28 mouse cellular contexts compared by ENCODE assay signal in the genomic region with DNA sequence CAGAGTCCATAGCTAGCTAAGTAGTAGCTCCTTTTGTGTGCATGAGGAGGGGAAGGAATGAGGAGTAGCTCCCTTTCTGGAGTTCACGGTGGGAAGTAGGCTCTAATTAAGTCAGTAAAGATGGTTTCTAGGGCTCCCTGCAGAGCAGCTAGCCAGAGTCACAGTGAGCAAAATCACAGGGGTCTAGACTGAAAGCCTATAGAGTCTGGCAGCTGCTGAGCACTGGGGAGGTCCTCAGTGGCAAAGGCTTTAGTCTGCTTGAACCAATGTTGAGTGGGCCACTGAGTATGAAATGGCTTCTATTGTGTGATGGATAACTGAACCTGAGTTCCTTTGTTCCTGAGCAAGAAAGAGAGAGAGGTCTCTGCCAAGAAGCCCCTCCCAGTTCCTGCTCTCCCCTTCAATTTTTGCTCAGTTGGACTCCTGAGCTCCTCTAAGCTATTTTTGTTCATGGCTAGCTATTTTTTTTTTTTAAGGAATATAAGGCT.
DNase-seq lines count a peak whose midpoint lies in the region; ATAC-seq and TF ChIP-seq lines count a peak whose summit lies in the region.
"Had no signal": no experiment of that assay in that cellular context is flagged by ENCODE, and none has a peak within 500 bp of the region (broad histone marks: within the 10 kb centered on the region; RNA-seq: fewer than 3 reads in every experiment).

No protein-coding gene starts in this region.

- no peak for TF ChIP-seq POLR2A in brain, embryonic 14.5 days (IDR thresholded peaks at IDR 0.05; ENCODE audit: borderline replicate concordance, extremely low read depth, insufficient read depth, insufficient read length, poor library complexity, severe bottlenecking)

- DNase-seq in hindbrain, embryonic 14.5 days (ENCODE audit: low spot score) = no peak
- DNase-seq in hindbrain, embryonic 10.5 days (ENCODE audit: low spot score) = no peak
- peak; percentile 36 for DNase-seq in ES-E14 (ENCODE audit: low read depth, low spot score)
- DNase-seq in brain, embryonic 14.5 days (ENCODE audit: low read depth) = peak; percentile 27
- no peak for DNase-seq in kidney, postnatal 36 days
- DNase-seq in thymus, adult 18-20 months = no peak
- DNase-seq in thymus, postnatal 36 days = no peak
- DNase-seq: adrenal gland, postnatal 10 days; cerebellum, adult 11 months; cerebellum, adult 9-10 months; gastrocnemius, postnatal 25 days; heart, adult 11 months; kidney, adult 18-20 months; kidney, postnatal 25 days; liver, embryonic 13.5 days; lung, adult 2 months; lung, postnatal 10 days had no signal

- H3K9ac ChIP-seq in hindbrain, embryonic 14.5 days = no peak overlapping the region
- no peak overlapping the region for H3K9ac ChIP-seq in ES-E14 (ENCODE audit: insufficient read depth, low read depth, low read length, poor library complexity, severe bottlenecking)
- H3K9ac ChIP-seq in midbrain, embryonic 13.5 days (replicated peaks) = no peak overlapping the region
- H3K9ac ChIP-seq: heart, embryonic 15.5 days; kidney, embryonic 15.5 days; limb, embryonic 15.5 days; liver, embryonic 13.5 days; neural tube, embryonic 12.5 days had no signal

- no peak for TF ChIP-seq CTCF in brain, embryonic 14.5 days (IDR thresholded peaks at IDR 0.05; ENCODE audit: borderline replicate concordance, extremely low read depth, insufficient read depth, insufficient read length)

- 0 out of 2 replicates have a peak, but pooled peaks have one; percentile 17 for ATAC-seq in hindbrain, embryonic 14.5 days (ENCODE audit: low FRiP score)
- ATAC-seq in midbrain, embryonic 13.5 days = peak; percentile 40; the same call in 1 of the 2 replicates
- ATAC-seq: CD4-positive, CD25-positive, alpha-beta regulatory T cell, adult 4 months; hindbrain, embryonic 16.5 days had no signal

- 0 out of 2 replicates have a peak, but pooled peaks cover 2% of the 10 kb centered on the region for H3K4me1 ChIP-seq in hindbrain, embryonic 14.5 days (replicated peaks; ENCODE audit: control insufficient read depth, insufficient read depth, low read length)
- H3K4me1 ChIP-seq in hindbrain, embryonic 10.5 days (replicated peaks) = 0 out of 2 replicates have a peak, but pooled peaks cover 3% of the 10 kb centered on the region
- peaks cover 7 to 15% of the 10 kb centered on the region in 2 experiments for H3K4me1 ChIP-seq in ES-E14 (ENCODE audit: control insufficient read depth in 2 of 2, insufficient read depth in 2 of 2, low read length in 2 of 2, poor library complexity in 1 of 2)
- no peaks in the 10 kb centered on the region for H3K4me1 ChIP-seq in midbrain, embryonic 13.5 days (replicated peaks)
- H3K4me1 ChIP-seq: heart, embryonic 10.5 days; heart, embryonic 15.5 days; kidney, embryonic 15.5 days; limb, embryonic 10.5 days; limb, embryonic 15.5 days; liver, embryonic 13.5 days; neural tube, embryonic 12.5 days had no signal

- no peak overlapping the region for H3K4me3 ChIP-seq in hindbrain, embryonic 14.5 days (replicated peaks; ENCODE audit: low read length)
- no peak overlapping the region for H3K4me3 ChIP-seq in hindbrain, embryonic 10.5 days
- H3K4me3 ChIP-seq in ES-E14 (ENCODE audit: insufficient read depth in 1 of 2, low read depth in 1 of 2, low read length in 2 of 2, poor library complexity in 1 of 2, severe bottlenecking in 1 of 2) = no peak overlapping the region
- no peak overlapping the region for H3K4me3 ChIP-seq in midbrain, embryonic 13.5 days (replicated peaks)
- H3K4me3 ChIP-seq: erythroblast, embryonic 14.5 days; heart, embryonic 10.5 days; heart, embryonic 15.5 days; kidney, embryonic 15.5 days; limb, embryonic 10.5 days; limb, embryonic 15.5 days; liver, embryonic 13.5 days; myocyte; neural tube, embryonic 12.5 days had no signal

- no peaks in the 10 kb centered on the region for H3K27me3 ChIP-seq in hindbrain, embryonic 14.5 days (ENCODE audit: control insufficient read depth, insufficient read depth, low read length)
- H3K27me3 ChIP-seq in hindbrain, embryonic 10.5 days (ENCODE audit: insufficient read depth, poor library complexity, severe bottlenecking) = no peaks in the 10 kb centered on the region
- no peaks in the 10 kb centered on the region for H3K27me3 ChIP-seq in midbrain, embryonic 13.5 days
- H3K27me3 ChIP-seq: heart, embryonic 15.5 days; kidney, embryonic 15.5 days; limb, embryonic 15.5 days; liver, embryonic 13.5 days; neural tube, embryonic 12.5 days had no signal

- no peak overlapping the region for H3K4me2 ChIP-seq in hindbrain, embryonic 14.5 days (replicated peaks)
- no peak overlapping the region for H3K4me2 ChIP-seq in midbrain, embryonic 13.5 days (replicated peaks)
- H3K4me2 ChIP-seq: heart, embryonic 15.5 days; kidney, embryonic 15.5 days; limb, embryonic 15.5 days; liver, embryonic 13.5 days; neural tube, embryonic 12.5 days had no signal

- no peaks in the 10 kb centered on the region for H3K36me3 ChIP-seq in hindbrain, embryonic 14.5 days (replicated peaks; ENCODE audit: control insufficient read depth, insufficient read depth)
- H3K36me3 ChIP-seq in hindbrain, embryonic 10.5 days = no peaks in the 10 kb centered on the region
- H3K36me3 ChIP-seq in ES-E14 (ENCODE audit: control insufficient read depth, insufficient read depth, low read length, poor library complexity, severe bottlenecking) = no peaks in the 10 kb centered on the region
- no peaks in the 10 kb centered on the region for H3K36me3 ChIP-seq in midbrain, embryonic 13.5 days
- H3K36me3 ChIP-seq: heart, embryonic 10.5 days; heart, embryonic 15.5 days; kidney, embryonic 15.5 days; limb, embryonic 10.5 days; limb, embryonic 15.5 days; liver, embryonic 13.5 days; neural tube, embryonic 12.5 days had no signal

- in situ Hi-C loops in ES-E14 (cut with MboI; ENCODE audit: low sequenced_read_pairs in 2 of 2, unreplicated experiment in 2 of 2) = no loop called here

- 0% methylated on average over 1 of the region's 1 CpGs for WGBS in hindbrain, embryonic 14.5 days
- WGBS in hindbrain, embryonic 10.5 days = 10% methylated on average over 1 of the region's 1 CpGs
- WGBS in midbrain, embryonic 13.5 days = 9% methylated on average over 1 of the region's 1 CpGs

- no peaks in the 10 kb centered on the region for H3K9me3 ChIP-seq in hindbrain, embryonic 14.5 days (ENCODE audit: control insufficient read depth, low read length)
- H3K9me3 ChIP-seq in hindbrain, embryonic 10.5 days = no peaks in the 10 kb centered on the region
- no peaks in the 10 kb centered on the region for H3K9me3 ChIP-seq in ES-E14 (ENCODE audit: control insufficient read depth, insufficient read depth, low read depth, low read length)
- no peaks in the 10 kb centered on the region for H3K9me3 ChIP-seq in midbrain, embryonic 13.5 days
- H3K9me3 ChIP-seq: heart, embryonic 10.5 days; heart, embryonic 15.5 days; kidney, embryonic 15.5 days; limb, embryonic 10.5 days; limb, embryonic 15.5 days; liver, embryonic 13.5 days; neural tube, embryonic 12.5 days had no signal

- no peak overlapping the region for H3K27ac ChIP-seq in hindbrain, embryonic 14.5 days
- no peak overlapping the region for H3K27ac ChIP-seq in hindbrain, embryonic 10.5 days
- H3K27ac ChIP-seq in ES-E14 (ENCODE audit: insufficient read depth, low read depth, low read length, poor library complexity, severe bottlenecking) = no peak overlapping the region
- H3K27ac ChIP-seq in midbrain, embryonic 13.5 days = no peak overlapping the region
- H3K27ac ChIP-seq: heart, embryonic 10.5 days; heart, embryonic 15.5 days; kidney, embryonic 15.5 days; limb, embryonic 10.5 days; limb, embryonic 15.5 days; liver, embryonic 13.5 days; neural tube, embryonic 12.5 days had no signal

TF ChIP-seq in ES-E14, 5 proteins besides CTCF, POLR2A, EP300 and RAD21:
- TF ChIP-seq ZC3H11A (IDR thresholded peaks at IDR 0.05; ENCODE audit: borderline replicate concordance, low read depth, low read length) (no peak), ZNF384 (IDR thresholded peaks at IDR 0.05; ENCODE audit: low read depth, low read length) (no peak), HCFC1 (IDR thresholded peaks at IDR 0.05; ENCODE audit: borderline replicate concordance, insufficient read depth, low read length) (no peak), MAFK (IDR thresholded peaks at IDR 0.05; ENCODE audit: insufficient read depth, low read depth, low read length) (no peak)
TF ChIP-seq in ES-E14: peak in this region for 0.

Comparison
In these comparisons a context has a peak if more than half of its experiments do, and no peak if none do; other contexts are left out.
1. DNase-seq: peak in ES-E14 (single experiment) and brain, embryonic 14.5 days (single experiment); none in hindbrain, embryonic 14.5 days (single experiment), hindbrain, embryonic 10.5 days (single experiment), kidney, postnatal 36 days (0 of 2), thymus, adult 18-20 months (0 of 2) and thymus, postnatal 36 days (0 of 2).